Mouse (Mus musculus) urinary bladder, postnatal 10 days (tissue): Measurements from ENCODE around the gene Slc4a10.
"Not testable (repeated sequence)": the region's sequence is repeated elsewhere in the genome, so short reads cannot be mapped to it uniquely, and the experiment has no call there.

Experiments
- DNase-seq: peaks from one replicate; pipeline ENCODE4 v3.0.0; 2022; ENCODE audit warnings: low spot score

Slc4a10 gene

GRCm38 (mm10) chr2:62046421-62046845, at the start of gene Slc4a10:
Slc4a10 (plus strand) TSS chr2:62046462.
- DNase-seq = no peak

GRCm38 (mm10) chr2:62001251-62001650, 45.0 kb upstream of the Slc4a10 start:
- DNase-seq = not testable (repeated sequence)

DNA sequence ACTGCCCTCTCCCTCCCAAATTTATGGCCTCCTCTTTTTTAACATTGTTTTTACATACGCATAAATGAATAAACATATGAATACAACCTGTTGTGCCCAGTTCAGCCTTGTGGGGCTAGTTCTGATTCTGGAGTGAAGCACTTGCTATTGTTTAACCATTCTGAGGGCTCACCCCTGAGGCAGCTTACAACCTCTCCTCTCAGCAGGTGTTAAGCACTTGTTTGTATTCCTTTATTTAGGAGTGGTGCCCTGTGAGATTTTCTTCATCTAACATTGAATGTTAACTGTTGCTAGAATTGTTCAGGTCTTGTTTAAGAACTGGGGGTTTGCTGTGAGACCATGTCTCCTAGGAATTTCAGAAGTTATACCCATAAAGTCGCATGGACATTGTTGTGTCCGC, 28.1 kb upstream of the Slc4a10 start:
- DNase-seq = no peak

GRCm38 (mm10) chr2:62046861-62047503, 720 bp downstream of the Slc4a10 start:
- no peak for DNase-seq

DNA sequence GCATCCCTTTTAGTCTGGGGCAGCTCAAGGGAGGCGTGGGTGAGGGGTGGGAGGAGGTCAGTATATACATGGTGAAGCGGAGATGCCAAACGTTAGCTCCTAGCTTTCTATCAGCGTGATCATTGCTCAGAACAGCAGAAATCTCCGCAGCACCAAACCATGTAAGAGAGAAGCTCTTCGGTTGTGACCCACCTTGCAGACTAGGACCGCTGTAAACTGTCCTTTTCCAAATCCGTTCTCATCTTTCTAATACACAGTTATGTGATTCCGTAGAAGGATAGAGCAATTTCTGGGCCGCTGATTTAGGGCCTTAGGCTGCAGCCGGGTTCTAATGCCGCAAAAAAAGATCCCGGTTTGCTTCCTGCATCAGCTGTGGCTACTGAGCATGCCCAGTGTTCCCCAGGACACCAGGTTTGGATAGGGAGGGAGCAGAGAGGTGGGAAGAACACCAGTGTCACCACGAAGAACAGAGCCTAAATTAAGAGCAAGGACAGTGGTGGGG, 1.3 kb downstream of the Slc4a10 start:
- DNase-seq = no peak

- DNase-seq = no peak
These were observed 1.9 kb downstream of the Slc4a10 start for GRCm38 (mm10) chr2:62048116-62048515.

DNA sequence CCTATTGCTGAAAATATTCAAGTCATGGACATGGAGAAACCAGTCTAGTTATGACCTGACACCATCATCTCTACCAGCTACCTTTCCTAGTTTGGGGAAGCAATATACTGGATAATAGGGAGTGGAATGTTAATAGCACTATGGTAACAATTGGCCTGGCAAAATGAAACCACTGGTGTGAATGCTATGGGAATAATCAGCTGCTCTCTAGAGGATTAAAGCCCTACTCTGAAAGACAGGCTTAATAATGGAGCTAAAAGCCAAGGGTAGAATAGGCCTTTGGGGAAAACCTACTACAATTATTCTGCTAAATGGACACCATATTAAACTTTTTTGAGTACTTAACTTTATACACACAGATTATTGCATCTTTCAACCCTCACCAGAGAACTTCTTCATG, 30.2 kb downstream of the Slc4a10 start:
- DNase-seq = no peak

GRCm38 (mm10) chr2:62087566-62087965, 41.3 kb downstream of the Slc4a10 start:
- DNase-seq = no peak

GRCm38 (mm10) chr2:62088715-62089114, 42.5 kb downstream of the Slc4a10 start:
- DNase-seq = no peak

GRCm38 (mm10) chr2:62089208-62089607, 42.9 kb downstream of the Slc4a10 start:
- no peak for DNase-seq

- DNase-seq = no peak
These were observed 54.3 kb downstream of the Slc4a10 start for GRCm38 (mm10) chr2:62100526-62100925.

GRCm38 (mm10) chr2:62115346-62115745, 69.1 kb downstream of the Slc4a10 start:
- DNase-seq = no peak

GRCm38 (mm10) chr2:62129975-62130374, 83.7 kb downstream of the Slc4a10 start:
- no peak for DNase-seq

DNA sequence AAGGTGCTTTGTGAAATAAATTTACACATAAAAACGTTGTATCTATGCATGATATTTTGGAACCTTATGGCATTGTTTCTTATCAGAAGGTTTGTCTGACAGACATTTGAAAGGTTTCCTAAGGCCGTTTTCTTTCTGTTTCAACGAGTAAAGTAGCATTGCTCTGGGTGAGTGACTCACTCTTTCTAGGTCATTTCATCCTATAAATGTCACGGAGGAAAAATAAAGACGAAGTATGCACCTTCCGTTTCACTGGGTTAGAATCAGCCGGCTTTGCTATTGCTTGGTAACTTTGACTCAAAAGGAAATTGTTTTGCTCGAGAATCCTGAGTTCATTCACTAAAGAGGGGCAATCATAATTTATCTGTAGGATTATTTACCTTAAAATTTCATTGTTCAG, 88.6 kb downstream of the Slc4a10 start:
- no peak for DNase-seq

- DNase-seq = no peak
These were observed 101.4 kb downstream of the Slc4a10 start for GRCm38 (mm10) chr2:62147636-62148035.

DNA sequence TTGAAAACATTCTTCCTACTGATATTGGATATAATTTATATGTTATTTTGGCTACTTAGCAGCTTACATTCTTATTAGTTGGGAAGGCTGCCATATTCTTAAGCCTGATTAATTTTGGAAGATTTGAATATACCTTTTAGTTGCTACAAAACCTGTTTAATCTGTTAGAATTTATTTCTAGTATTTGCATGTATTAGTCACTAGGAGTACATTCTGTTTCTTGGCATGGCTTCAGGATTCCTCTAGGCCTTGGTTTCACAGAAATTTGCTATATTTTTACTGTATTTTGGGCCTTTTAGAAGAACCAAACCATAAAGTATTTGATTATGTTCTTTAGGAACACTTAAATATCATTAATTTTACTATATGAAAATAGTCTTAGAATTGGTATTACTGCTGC, 103.2 kb downstream of the Slc4a10 start:
- no peak for DNase-seq

GRCm38 (mm10) chr2:62150830-62151229, 104.6 kb downstream of the Slc4a10 start:
- no peak for DNase-seq

DNA sequence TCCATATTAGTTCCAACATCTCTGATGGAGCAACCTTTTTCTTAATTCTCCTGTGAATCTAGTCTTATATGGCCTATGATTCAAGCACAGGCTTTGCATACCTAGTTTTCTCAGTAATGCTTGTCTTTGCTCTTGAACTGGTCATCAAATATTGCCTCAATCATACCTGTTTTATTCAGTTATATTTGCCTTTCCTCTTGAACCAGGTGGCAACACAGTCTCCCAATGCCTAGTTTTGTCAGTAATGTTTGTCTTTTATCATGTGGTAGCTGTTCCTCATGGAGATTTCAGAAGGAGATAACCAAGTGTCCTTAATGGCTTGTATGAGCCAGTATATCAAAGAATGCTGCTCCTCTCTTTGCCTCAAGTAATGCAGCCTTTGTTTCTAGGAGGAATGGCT, 163.8 kb downstream of the Slc4a10 start:
- DNase-seq = no peak

DNA sequence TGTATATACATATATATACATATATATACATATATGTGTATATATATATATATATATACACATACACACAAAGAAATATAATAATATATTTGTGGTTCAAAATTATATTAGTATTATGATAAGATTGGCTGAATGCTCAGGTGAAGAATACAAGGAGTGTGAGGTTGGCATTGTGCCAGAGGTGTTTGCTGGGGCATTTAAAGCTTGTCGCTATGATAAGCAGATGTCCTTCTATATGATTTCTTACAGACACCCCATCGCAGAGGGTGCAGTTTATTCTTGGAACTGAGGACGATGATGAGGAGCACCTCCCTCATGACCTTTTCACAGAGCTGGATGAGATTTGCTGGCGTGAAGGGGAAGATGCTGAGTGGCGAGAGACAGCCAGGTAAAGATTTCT, 164.8 kb downstream of the Slc4a10 start:
- DNase-seq = no peak

GRCm38 (mm10) chr2:62227563-62227962, 181.3 kb downstream of the Slc4a10 start:
- no peak for DNase-seq

GRCm38 (mm10) chr2:62231271-62231670, 185.0 kb downstream of the Slc4a10 start:
- DNase-seq = no peak

DNA sequence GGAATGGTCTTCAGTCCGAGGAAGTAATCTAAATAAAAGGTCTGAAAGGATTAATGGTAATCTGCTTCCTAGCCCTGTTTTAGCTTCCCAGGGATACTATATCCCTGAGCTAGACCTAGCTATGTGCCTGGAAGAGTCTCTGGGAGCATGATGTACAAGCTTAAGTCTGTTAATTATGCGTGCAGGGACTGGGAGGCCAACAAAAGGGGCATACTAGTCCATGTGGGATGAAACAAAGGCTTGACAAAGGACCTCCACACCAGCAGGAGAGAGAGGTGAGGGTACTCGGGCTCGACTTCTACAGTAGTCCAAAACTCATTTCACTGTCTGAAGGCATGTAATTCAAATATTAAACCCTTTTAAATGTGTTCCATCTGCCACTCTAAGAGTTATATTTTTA, 197.9 kb downstream of the Slc4a10 start:
- no peak for DNase-seq

GRCm38 (mm10) chr2:62268467-62268866, 222.2 kb downstream of the Slc4a10 start:
- no peak for DNase-seq

DNA sequence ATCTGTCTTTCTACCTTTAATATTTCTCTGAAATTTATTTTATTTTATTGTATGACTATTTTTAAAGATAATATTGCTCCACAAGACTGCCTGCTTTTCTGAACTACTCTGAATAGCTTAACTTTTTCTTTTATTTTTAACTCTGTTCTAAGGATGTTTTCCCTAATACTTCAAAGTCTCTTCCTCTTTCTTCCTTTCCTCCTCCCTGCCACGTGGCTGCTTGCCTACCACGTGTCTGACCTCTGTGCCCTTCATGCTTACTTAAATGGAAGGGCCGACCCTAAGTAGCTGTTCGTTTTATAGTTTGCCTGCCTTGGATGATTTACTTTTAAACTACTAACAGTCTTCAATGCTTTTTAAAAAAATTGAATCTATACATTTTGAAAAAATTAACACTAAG, 225.6 kb downstream of the Slc4a10 start:
- DNase-seq = no peak
